In genomic region chr14:24262382-24262781, GRCm38 (mm10) we compare ENCODE assay signal across 17 mouse cellular contexts. TPM values are rescaled to one million over a fixed set of nuclear protein-coding genes. Genes with fewer than 3 reads are reported as not detected.
A peak's percentile ranks its signal among the peaks of the same experiment; 100 is the strongest.
DNase-seq lines count a peak whose midpoint lies in the region; ATAC-seq and TF ChIP-seq lines count a peak whose summit lies in the region.
"Had no signal": no experiment of that assay in that cellular context is flagged by ENCODE, and none has a peak within 500 bp of the region (broad histone marks: within the 10 kb centered on the region; RNA-seq: fewer than 3 reads in every experiment).

No protein-coding gene starts in this region.

- H3K9ac ChIP-seq in neural tube, embryonic 11.5 days (ENCODE audit: low read length), result no peak overlapping the region
- H3K9ac ChIP-seq in hindbrain, embryonic 14.5 days, result no peak overlapping the region
- no peak overlapping the region for H3K9ac ChIP-seq in midbrain, embryonic 11.5 days (ENCODE audit: low read length)
- H3K9ac ChIP-seq: heart, embryonic 13.5 days; liver, embryonic 13.5 days had no signal

- H3K4me2 ChIP-seq in neural tube, embryonic 11.5 days (ENCODE audit: low read depth), result no peak overlapping the region
- H3K4me2 ChIP-seq in hindbrain, embryonic 14.5 days (replicated peaks), result no peak overlapping the region
- H3K4me2 ChIP-seq in midbrain, embryonic 11.5 days, result no peak overlapping the region
- H3K4me2 ChIP-seq: heart, embryonic 13.5 days; liver, embryonic 13.5 days had no signal

- peak overlapping the region; percentile 35; the same call in 1 of the 2 replicates for H3K27ac ChIP-seq in neural tube, embryonic 11.5 days (ENCODE audit: low read depth, low read length)
- peak overlapping the region; percentile 81 for H3K27ac ChIP-seq in hindbrain, embryonic 14.5 days
- H3K27ac ChIP-seq in midbrain, embryonic 11.5 days (ENCODE audit: low read depth, low read length), result no peak overlapping the region
- peak overlapping the region; percentile 20; the same call in 1 of the 2 replicates for H3K27ac ChIP-seq in olfactory bulb, adult 2 months (ENCODE audit: insufficient read depth, low read depth, low read length)
- H3K27ac ChIP-seq: heart, embryonic 13.5 days; liver, embryonic 13.5 days had no signal

- 69% methylated on average over 6 of the region's 6 CpGs for WGBS in neural tube, embryonic 11.5 days
- 80% methylated on average over 6 of the region's 6 CpGs for WGBS in hindbrain, embryonic 14.5 days
- WGBS in midbrain, embryonic 11.5 days, result 85% methylated on average over 6 of the region's 6 CpGs
- 74% methylated on average over 6 of the region's 6 CpGs for WGBS in olfactory bulb, adult 2 months

- H3K4me3 ChIP-seq in neural tube, embryonic 11.5 days (ENCODE audit: low read depth, low read length), result no peak overlapping the region
- H3K4me3 ChIP-seq in hindbrain, embryonic 14.5 days (replicated peaks; ENCODE audit: low read length), result no peak overlapping the region
- H3K4me3 ChIP-seq in midbrain, embryonic 11.5 days (ENCODE audit: low read depth, low read length), result no peak overlapping the region
- no peak overlapping the region for H3K4me3 ChIP-seq in olfactory bulb, adult 2 months (ENCODE audit: insufficient read depth, low read depth, low read length)
- H3K4me3 ChIP-seq: heart, embryonic 13.5 days; liver, embryonic 13.5 days had no signal

- no peak for ATAC-seq in neural tube, embryonic 11.5 days (ENCODE audit: insufficient read depth, low FRiP score, low TSS enrichment)
- peak; percentile 25; the same call in 1 of the 2 replicates for ATAC-seq in hindbrain, embryonic 14.5 days (ENCODE audit: low FRiP score)
- no peak for ATAC-seq in midbrain, embryonic 11.5 days (ENCODE audit: low FRiP score)

- no peak for TF ChIP-seq CTCF in olfactory bulb, adult 2 months (IDR thresholded peaks at IDR 0.05; ENCODE audit: insufficient read depth, low read depth, low read length)

- intact Hi-C loops in left cerebral cortex, postnatal 4 days (cut with DNase I), result no loop called here

- no peaks in the 10 kb centered on the region for H3K9me3 ChIP-seq in neural tube, embryonic 11.5 days (ENCODE audit: control insufficient read depth, low read length)
- H3K9me3 ChIP-seq in hindbrain, embryonic 14.5 days (ENCODE audit: control insufficient read depth, low read length), result no peaks in the 10 kb centered on the region
- no peaks in the 10 kb centered on the region for H3K9me3 ChIP-seq in midbrain, embryonic 11.5 days (ENCODE audit: control insufficient read depth, low read length)
- H3K9me3 ChIP-seq: heart, embryonic 13.5 days; liver, embryonic 13.5 days had no signal

- H3K36me3 ChIP-seq in neural tube, embryonic 11.5 days (ENCODE audit: control insufficient read depth, insufficient read depth, low read length), result no peaks in the 10 kb centered on the region
- H3K36me3 ChIP-seq in hindbrain, embryonic 14.5 days (replicated peaks; ENCODE audit: control insufficient read depth, insufficient read depth), result no peaks in the 10 kb centered on the region
- H3K36me3 ChIP-seq in midbrain, embryonic 11.5 days (ENCODE audit: control insufficient read depth, insufficient read depth, low read length), result no peaks in the 10 kb centered on the region
- H3K36me3 ChIP-seq: heart, embryonic 13.5 days; liver, embryonic 13.5 days had no signal

- H3K4me1 ChIP-seq in neural tube, embryonic 11.5 days (ENCODE audit: control insufficient read depth, insufficient read depth, low read length), result peaks cover 13% of the 10 kb centered on the region; the same call in 1 of the 2 replicates
- peaks cover 24% of the 10 kb centered on the region for H3K4me1 ChIP-seq in hindbrain, embryonic 14.5 days (replicated peaks; ENCODE audit: control insufficient read depth, insufficient read depth, low read length)
- H3K4me1 ChIP-seq in midbrain, embryonic 11.5 days (ENCODE audit: control insufficient read depth, insufficient read depth, low read length), result peaks cover 10% of the 10 kb centered on the region
- peaks cover 13% of the 10 kb centered on the region for H3K4me1 ChIP-seq in olfactory bulb, adult 2 months (ENCODE audit: control insufficient read depth, insufficient read depth, low read length)
- H3K4me1 ChIP-seq: liver, embryonic 13.5 days had no signal

- no peaks in the 10 kb centered on the region for H3K27me3 ChIP-seq in neural tube, embryonic 11.5 days (ENCODE audit: control insufficient read depth, insufficient read depth, low read length)
- no peaks in the 10 kb centered on the region for H3K27me3 ChIP-seq in hindbrain, embryonic 14.5 days (ENCODE audit: control insufficient read depth, insufficient read depth, low read length)
- no peaks in the 10 kb centered on the region for H3K27me3 ChIP-seq in midbrain, embryonic 11.5 days (ENCODE audit: control insufficient read depth, insufficient read depth, low read length)
- H3K27me3 ChIP-seq: heart, embryonic 13.5 days had no signal

- DNase-seq in neural tube, embryonic 11.5 days (ENCODE audit: low spot score), result peak; percentile 21
- no peak for DNase-seq in neural tube, embryonic 10.5 days (ENCODE audit: extremely low spot score, low spot score)
- DNase-seq in hindbrain, embryonic 14.5 days (ENCODE audit: low spot score), result no peak
- peak; percentile 65 for DNase-seq in midbrain, embryonic 11.5 days (ENCODE audit: low spot score, missing footprints)
- no peak for DNase-seq in embryo, embryonic 10 days (ENCODE audit: low spot score)
- DNase-seq in left cerebral cortex, postnatal 4 days, result no peak
- DNase-seq in cerebellum, postnatal 25 days, result no peak
- DNase-seq: cerebellum, adult 9-10 months; liver, embryonic 13.5 days; thymus, postnatal 4 days had no signal

- no peak for TF ChIP-seq POLR2A in olfactory bulb, adult 2 months (IDR thresholded peaks at IDR 0.05; ENCODE audit: insufficient read depth, low read depth, low read length)

RNA-seq across cellular contexts. Expression of gene Dlg5, which starts 16.7 kb away (rescaled TPM):
- polyA plus RNA-seq in neural tube, embryonic 11.5 days (2014; fragmentation: Nextera tagmentation; extraction: Ambion mirVana), result 25.4 and 26.7 TPM in 2 replicates
- 32.5 TPM in 2 replicates for polyA plus RNA-seq in hindbrain, embryonic 14.5 days (2014; fragmentation: Nextera tagmentation; extraction: Ambion mirVana)
- 19.3 and 20.5 TPM in 2 replicates for polyA plus RNA-seq in midbrain, embryonic 11.5 days (2014; fragmentation: Nextera tagmentation; extraction: Ambion mirVana)
- polyA plus RNA-seq in olfactory bulb, adult 2 months (2012; ENCODE audit: insufficient read depth, insufficient read length, low replicate concordance, missing spikeins), result not detected in 2 replicates
- 10 to 100 TPM; 81.9 to 94.0 TPM for total RNA-seq in left cerebral cortex, postnatal 4 days (2021)
- total RNA-seq: MEL had no signal

RNA-seq across cellular contexts. Expression of gene E330034G19Rik, which starts 30.6 kb away (rescaled TPM):
- not detected in 2 replicates for polyA plus RNA-seq in neural tube, embryonic 11.5 days (2014; fragmentation: Nextera tagmentation; extraction: Ambion mirVana)
- not detected in 2 replicates for polyA plus RNA-seq in hindbrain, embryonic 14.5 days (2014; fragmentation: Nextera tagmentation; extraction: Ambion mirVana)
- polyA plus RNA-seq in midbrain, embryonic 11.5 days (2014; fragmentation: Nextera tagmentation; extraction: Ambion mirVana), result not detected in 2 replicates
- not detected in 2 replicates for polyA plus RNA-seq in olfactory bulb, adult 2 months (2012; ENCODE audit: insufficient read depth, insufficient read length, low replicate concordance, missing spikeins)
- total RNA-seq in left cerebral cortex, postnatal 4 days (2021), result not detected
- total RNA-seq: gastrocnemius, adult 18-20 months; layer of hippocampus, postnatal 14 days; MEL had no signal
- polyA plus RNA-seq: heart, embryonic 13.5 days; kidney, embryonic 14.5 days; liver, embryonic 13.5 days; spleen, adult 2 months had no signal

Comparison
In these comparisons a context has a peak if more than half of its experiments do, and no peak if none do; other contexts are left out.
1. DNase-seq: peak in neural tube, embryonic 11.5 days (single experiment) and midbrain, embryonic 11.5 days (single experiment); none in neural tube, embryonic 10.5 days (single experiment), hindbrain, embryonic 14.5 days (single experiment), embryo, embryonic 10 days (single experiment), left cerebral cortex, postnatal 4 days (single experiment) and cerebellum, postnatal 25 days (0 of 2).
2. RNA of gene Dlg5, which starts 16.7 kb away (polyA plus RNA-seq): 32.5 TPM in hindbrain, embryonic 14.5 days, 25.4 to 26.7 TPM in neural tube, embryonic 11.5 days and 19.3 to 20.5 TPM in midbrain, embryonic 11.5 days; not detected in olfactory bulb, adult 2 months; every median in the first group is over 10 times any median in the second.